Mouse (Mus musculus) neural tube, embryonic 14.5 days (tissue): ENCODE results near the gene Aplnr. TPM values are rescaled to one million over a fixed set of nuclear protein-coding genes. Genes with fewer than 3 reads are reported as not detected.

ENCODE experiments used
- ATAC-seq: fragments of 200-750 bp; cut with Nextera tagmentation; 2 replicates; pipeline ENCODE4 v1.8.0; 2017; ENCODE audit warnings: low read depth, mild to moderate bottlenecking, moderate TSS enrichment, moderate library complexity
- H3K27ac ChIP-seq: fragments of 300-500 bp; sonication (generic); 2 replicates; pipeline ENCODE4 v1.5.1; 2014; ENCODE audit warnings: low read depth, mild to moderate bottlenecking, control low read depth, low read length, moderate library complexity, mixed read lengths
- H3K27me3 ChIP-seq: fragments of 300-500 bp; sonication (generic); 2 replicates; pipeline ENCODE4 v1.6.1; 2014; ENCODE audit warnings: low read length; ENCODE audit not compliant: control insufficient read depth, insufficient read depth
- H3K36me3 ChIP-seq: fragments of 300-500 bp; sonication (generic); 2 replicates; pipeline ENCODE4 v1.6.1; 2014; ENCODE audit warnings: low read length, mixed read lengths; ENCODE audit not compliant: control insufficient read depth, insufficient read depth
- H3K4me1 ChIP-seq: fragments of 300-500 bp; sonication (generic); 2 replicates; pipeline ENCODE4 v1.6.1; 2014; ENCODE audit warnings: low read length; ENCODE audit not compliant: control insufficient read depth, insufficient read depth
- H3K4me2 ChIP-seq: fragments of 300-500 bp; sonication (generic); 2 replicates; pipeline ENCODE4 v1.6.1; 2014; ENCODE audit warnings: mild to moderate bottlenecking, low read depth, low read length, control low read depth
- H3K4me3 ChIP-seq: fragments of 300-500 bp; sonication (generic); 2 replicates; pipeline ENCODE4 v1.5.1; 2014; ENCODE audit warnings: low read depth, low read length, control low read depth, mixed read lengths
- H3K9ac ChIP-seq: fragments of 300-500 bp; sonication (generic); replicated peaks from 2 replicates; pipeline ENCODE4 v1.6.1; 2014; ENCODE audit warnings: low read depth, mild to moderate bottlenecking, control low read depth, low read length, mixed read lengths
- H3K9me3 ChIP-seq: fragments of 300-500 bp; sonication (generic); 2 replicates; pipeline ENCODE4 v1.6.1; 2016; ENCODE audit warnings: low read length; ENCODE audit not compliant: control insufficient read depth
- WGBS: fragments of 180-500 bp; shearing (Covaris S2); extraction: QIAGEN DNeasy Blood & Tissue Kit; methylation state at CpG from one replicate; pipeline ENCODE4 v1.1.7; 2014; 5-methylcytosine and 5-hydroxymethylcytosine counted together
- polyA plus RNA-seq: library from polyadenylated mRNA; unstranded; fragments of >200 nt; fragmentation: Nextera tagmentation; extraction: Ambion mirVana; gene quantifications from 2 replicates; pipeline ENCODE4 v1.2.1, GENCODE M21; 2014

Aplnr gene
- polyA plus RNA-seq, 1 experiment from 2014 or later, result 12.8 TPM

DNA sequence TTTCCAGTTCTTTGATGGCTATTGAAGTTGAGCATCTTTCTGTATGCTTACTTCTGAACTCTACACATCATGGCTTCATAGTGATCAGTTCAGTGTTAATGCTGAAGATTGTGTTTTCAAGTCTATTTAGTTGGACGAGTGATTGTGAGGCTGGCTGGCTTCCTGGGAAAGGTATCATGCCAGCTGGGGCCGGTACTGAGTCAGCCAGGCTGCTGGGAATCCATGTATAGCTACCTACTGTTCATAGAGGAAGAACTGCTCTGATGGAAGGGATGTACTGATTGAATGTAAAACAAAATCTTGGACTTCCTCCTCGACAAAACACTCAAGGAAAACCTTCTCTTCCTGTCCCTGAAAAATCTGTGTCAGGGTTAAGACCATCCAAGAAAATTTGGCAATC, 9.3 kb downstream of the Aplnr start:
- Histone ChIP-seq H3K27me3 (no peaks in the 10 kb centered on the region), H3K36me3 (no peaks in the 10 kb centered on the region), H3K4me2 (no peak overlapping the region), H3K27ac (no peak overlapping the region), H3K9me3 (no peaks in the 10 kb centered on the region), H3K4me3 (no peak overlapping the region), H3K9ac (no peak overlapping the region), H3K4me1 (no peaks in the 10 kb centered on the region)
- no peak for ATAC-seq
- 84% methylated on average over 3 of the region's 3 CpGs for WGBS

DNA sequence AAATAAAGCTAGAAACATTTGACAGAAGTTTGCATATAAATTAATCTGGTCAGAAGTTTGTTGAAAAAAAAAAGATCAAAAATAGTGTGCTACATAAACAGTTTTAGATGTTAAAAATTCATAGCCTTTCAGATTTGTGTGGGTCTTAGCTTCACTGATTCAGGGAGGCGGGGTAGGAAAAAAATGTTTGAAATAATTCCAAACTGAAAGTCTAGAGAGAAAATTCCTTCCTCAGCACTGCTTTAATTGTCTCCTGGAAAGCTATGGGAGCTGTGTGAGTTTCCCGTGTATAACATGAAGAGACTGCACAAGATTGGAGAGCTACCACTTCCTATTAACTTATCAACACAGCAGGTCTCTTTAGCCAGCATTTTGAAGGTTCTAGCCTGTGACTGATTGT, 11.5 kb downstream of the Aplnr start:
- no peaks in the 10 kb centered on the region for H3K27me3 ChIP-seq
- H3K4me3 ChIP-seq, result no peak overlapping the region
- WGBS, result 90% methylated on average over 2 of the region's 2 CpGs
- no peaks in the 10 kb centered on the region for H3K36me3 ChIP-seq
- ATAC-seq, result no peak
- no peaks in the 10 kb centered on the region for H3K4me1 ChIP-seq
- no peak overlapping the region for H3K27ac ChIP-seq
- no peaks in the 10 kb centered on the region for H3K9me3 ChIP-seq
- no peak overlapping the region for H3K9ac ChIP-seq
- H3K4me2 ChIP-seq, result no peak overlapping the region

DNA sequence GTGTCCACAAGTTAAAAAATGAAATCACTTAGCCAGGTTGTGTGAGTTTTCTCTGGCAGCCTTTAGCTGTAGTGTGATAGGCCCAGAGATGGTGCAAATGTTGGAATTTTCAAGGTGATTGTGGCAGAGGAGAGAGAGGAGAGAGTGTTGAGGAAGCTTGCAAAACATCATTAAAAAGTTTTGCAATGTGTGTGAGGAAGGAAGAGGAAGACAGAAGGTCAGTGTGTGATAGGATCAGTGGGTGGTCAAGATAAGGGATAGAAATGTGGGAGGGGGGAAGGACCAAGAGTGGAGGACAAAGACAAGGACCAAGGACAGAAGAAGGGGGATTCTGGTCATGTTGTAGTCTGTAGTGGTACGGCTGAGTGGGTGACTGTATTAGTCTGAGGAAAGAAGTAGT, 14.3 kb downstream of the Aplnr start:
- ATAC-seq, result no peak
- no peaks in the 10 kb centered on the region for H3K36me3 ChIP-seq
- 70% methylated on average over 1 of the region's 1 CpGs for WGBS
- no peak overlapping the region for H3K4me3 ChIP-seq
- H3K27me3 ChIP-seq, result no peaks in the 10 kb centered on the region
- H3K9ac ChIP-seq, result no peak overlapping the region
- H3K27ac ChIP-seq, result no peak overlapping the region
- H3K4me1 ChIP-seq, result no peaks in the 10 kb centered on the region
- H3K4me2 ChIP-seq, result no peak overlapping the region
- H3K9me3 ChIP-seq, result no peaks in the 10 kb centered on the region

DNA sequence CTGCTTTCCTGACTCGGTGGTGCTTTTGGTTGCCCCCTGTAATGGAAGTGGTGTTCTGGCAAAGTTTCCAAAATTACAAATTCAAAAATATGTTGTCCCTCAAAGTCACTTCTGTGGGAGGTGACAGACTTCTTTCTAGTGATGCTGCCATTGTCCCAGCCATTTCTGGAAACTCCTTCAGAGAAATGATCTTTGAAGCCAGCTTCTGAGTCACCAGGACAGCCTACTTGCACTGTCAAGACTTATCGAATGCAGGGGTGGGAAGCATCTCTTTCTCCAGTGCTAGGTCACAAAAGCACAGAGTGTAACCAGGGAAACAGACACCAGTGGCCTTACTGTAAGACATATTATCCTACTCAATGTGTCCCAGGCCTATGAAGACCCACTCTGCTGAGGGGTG, 15.2 kb downstream of the Aplnr start:
- no peak overlapping the region for H3K4me2 ChIP-seq
- H3K9ac ChIP-seq, result no peak overlapping the region
- H3K4me1 ChIP-seq, result no peaks in the 10 kb centered on the region
- H3K27me3 ChIP-seq, result no peaks in the 10 kb centered on the region
- H3K27ac ChIP-seq, result no peak overlapping the region
- H3K4me3 ChIP-seq, result no peak overlapping the region
- WGBS, result 92% methylated on average over 2 of the region's 2 CpGs
- no peaks in the 10 kb centered on the region for H3K36me3 ChIP-seq
- no peaks in the 10 kb centered on the region for H3K9me3 ChIP-seq
- ATAC-seq, result no peak

DNA sequence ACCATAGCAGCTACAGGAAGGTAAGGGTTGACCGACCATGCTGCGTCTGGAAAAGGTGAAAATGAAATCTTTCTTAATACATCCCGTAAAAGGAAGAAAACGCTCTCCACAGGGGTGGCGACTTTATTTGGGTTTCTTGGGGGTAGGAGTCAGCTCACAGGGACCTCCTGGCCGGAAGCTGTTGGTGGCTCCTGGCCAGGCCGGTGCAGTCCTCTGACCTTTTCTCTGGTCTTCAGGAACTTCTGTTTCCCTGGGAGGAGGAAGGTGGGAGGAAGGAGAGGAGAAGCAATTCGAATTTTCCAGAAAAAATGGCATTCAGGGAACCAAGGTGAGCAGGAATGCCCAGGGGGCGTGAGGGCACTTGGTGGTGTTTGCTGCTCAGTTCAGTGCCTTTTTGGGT, 19.3 kb downstream of the Aplnr start:
- Histone ChIP-seq H3K4me3 (no peak overlapping the region), H3K4me1 (no peaks in the 10 kb centered on the region), H3K9ac (no peak overlapping the region), H3K27me3 (no peaks in the 10 kb centered on the region), H3K4me2 (no peak overlapping the region), H3K9me3 (no peaks in the 10 kb centered on the region), H3K27ac (no peak overlapping the region), H3K36me3 (no peaks in the 10 kb centered on the region)
- 82% methylated on average over 9 of the region's 9 CpGs for WGBS
- ATAC-seq, result no peak

DNA sequence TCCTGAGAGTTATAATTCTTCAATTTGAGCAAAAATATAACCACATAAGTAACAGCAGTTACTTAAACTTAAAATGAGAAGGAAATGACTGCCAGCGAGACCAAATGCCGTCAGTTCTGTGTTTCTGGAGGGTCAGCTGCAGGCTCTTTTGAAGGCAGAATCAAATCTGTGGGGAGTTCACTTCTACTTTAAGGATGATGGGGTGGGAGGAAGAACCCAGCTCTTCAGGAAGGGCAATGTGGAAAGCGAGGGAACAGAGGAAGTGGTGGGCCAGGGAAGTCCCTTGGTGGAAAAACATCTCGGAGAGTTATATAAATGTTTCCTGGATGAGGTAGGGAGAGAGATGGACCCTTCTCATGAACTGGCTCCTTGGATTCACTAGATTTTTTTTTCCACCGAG, 20.1 kb downstream of the Aplnr start:
- no peak overlapping the region for H3K4me2 ChIP-seq
- H3K9ac ChIP-seq, result no peak overlapping the region
- no peaks in the 10 kb centered on the region for H3K4me1 ChIP-seq
- H3K27me3 ChIP-seq, result no peaks in the 10 kb centered on the region
- 94% methylated on average over 5 of the region's 5 CpGs for WGBS
- H3K27ac ChIP-seq, result no peak overlapping the region
- no peaks in the 10 kb centered on the region for H3K36me3 ChIP-seq
- no peak for ATAC-seq
- H3K9me3 ChIP-seq, result no peaks in the 10 kb centered on the region
- no peak overlapping the region for H3K4me3 ChIP-seq

DNA sequence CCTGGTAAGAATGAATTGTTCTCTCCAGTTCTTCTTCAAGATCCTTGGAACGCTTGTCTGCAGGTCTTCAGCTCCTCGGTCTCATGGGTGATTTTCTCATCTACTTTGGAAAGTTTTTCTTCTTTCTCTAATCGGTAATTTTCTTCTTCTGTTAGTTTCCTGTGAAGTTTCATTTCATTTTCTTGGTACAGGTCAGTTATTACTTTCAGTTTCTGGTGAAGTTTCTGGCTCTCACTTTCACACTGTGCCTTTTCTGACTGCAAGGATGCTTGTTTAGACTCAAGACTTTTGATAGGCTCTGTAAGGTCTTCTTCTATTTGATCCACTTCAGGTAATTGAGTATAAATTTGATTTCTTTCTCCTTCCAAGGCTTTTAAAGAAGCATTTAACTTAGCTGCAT, 21.4 kb downstream of the Aplnr start:
- ATAC-seq, result no peak

DNA sequence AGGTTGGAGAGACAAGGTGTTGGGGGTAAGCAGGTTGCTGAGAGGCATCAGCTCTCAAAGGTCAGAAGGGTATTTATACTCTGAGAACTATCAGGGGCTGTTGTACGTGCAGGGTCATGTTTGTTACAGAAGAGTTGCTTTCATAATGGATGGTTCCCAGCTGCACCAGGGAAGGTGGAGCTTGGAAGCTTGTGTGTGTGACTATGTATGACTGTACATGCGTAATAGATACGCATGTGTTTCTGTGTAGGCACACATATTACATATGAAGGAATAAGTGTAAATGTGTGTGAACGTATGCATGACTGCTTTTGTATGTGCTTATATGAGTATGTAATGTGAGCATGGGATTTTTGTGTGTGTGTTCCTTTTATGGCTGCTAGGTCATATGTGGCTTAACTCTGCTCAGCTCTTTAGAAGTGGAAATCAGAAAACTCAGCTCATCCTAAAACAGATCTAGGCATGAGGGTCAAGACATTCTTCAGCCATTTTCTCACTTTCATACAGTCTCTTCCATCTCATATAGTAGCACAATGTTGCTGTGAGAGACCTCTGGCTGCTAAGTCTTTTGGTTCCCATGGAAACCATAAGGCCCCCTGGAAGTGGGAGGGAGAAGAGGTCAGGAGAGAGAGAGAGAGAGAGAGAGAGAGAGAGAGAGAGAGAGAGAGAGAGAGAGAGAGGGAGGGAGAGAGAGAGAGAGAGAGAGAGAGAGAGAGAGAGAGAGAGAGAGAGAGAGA, 25.0 kb downstream of the Aplnr start:
- H3K27ac ChIP-seq, result no peak overlapping the region
- ATAC-seq, result peak; percentile 73
- H3K4me3 ChIP-seq, result no peak overlapping the region
- H3K9ac ChIP-seq, result no peak overlapping the region
- H3K4me1 ChIP-seq, result 0 out of 2 replicates have a peak, but pooled peaks cover 5% of the 10 kb centered on the region
- H3K4me2 ChIP-seq, result no peak overlapping the region
- no peaks in the 10 kb centered on the region for H3K27me3 ChIP-seq
- no peaks in the 10 kb centered on the region for H3K36me3 ChIP-seq
- WGBS, result 68% methylated on average over 4 of the region's 4 CpGs
- no peaks in the 10 kb centered on the region for H3K9me3 ChIP-seq

More for the DNA sequence above, 21.4 kb downstream of the Aplnr start:
- Histone ChIP-seq H3K4me1 (0 out of 2 replicates have a peak, but pooled peaks cover 5% of the 10 kb centered on the region), H3K4me2 (no peak overlapping the region), H3K4me3 (no peak overlapping the region), H3K36me3 (no peaks in the 10 kb centered on the region), H3K9ac (no peak overlapping the region), H3K27me3 (no peaks in the 10 kb centered on the region), H3K27ac (no peak overlapping the region), H3K9me3 (no peaks in the 10 kb centered on the region)
- WGBS, result 94% methylated on average over 3 of the region's 3 CpGs

DNA sequence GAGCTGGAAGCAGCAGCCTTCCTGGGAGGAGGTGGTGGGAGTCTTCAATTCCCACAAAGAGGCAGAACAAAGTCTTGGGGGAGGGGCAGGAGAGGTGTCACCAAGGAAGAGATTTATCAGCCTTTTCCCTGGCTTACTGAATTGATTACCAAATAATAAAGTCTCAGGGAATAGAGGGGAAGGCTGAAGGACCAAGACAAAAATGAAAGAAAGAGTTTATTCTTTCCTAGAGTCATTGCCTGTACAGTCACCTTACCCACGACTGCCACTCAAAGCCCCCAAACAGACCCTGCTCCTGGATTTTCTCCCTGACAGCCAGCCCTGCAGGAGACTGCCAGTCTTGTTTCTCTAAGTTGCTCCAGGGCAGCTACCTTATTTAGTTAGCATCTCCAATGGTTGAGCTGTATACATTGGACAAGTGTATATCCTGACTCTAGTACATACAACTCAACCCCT, 25.6 kb downstream of the Aplnr start:
- Histone ChIP-seq H3K9me3 (no peaks in the 10 kb centered on the region), H3K4me2 (no peak overlapping the region), H3K4me1 (0 out of 2 replicates have a peak, but pooled peaks cover 5% of the 10 kb centered on the region), H3K36me3 (no peaks in the 10 kb centered on the region), H3K4me3 (no peak overlapping the region), H3K9ac (no peak overlapping the region), H3K27ac (no peak overlapping the region), H3K27me3 (no peaks in the 10 kb centered on the region)
- ATAC-seq, result peak; percentile 56
- 12% methylated on average over 1 of the region's 1 CpGs for WGBS
